Mouse (Mus musculus): ENCODE data around the gene Tmem45a.
"Not testable (repeated sequence)": the region's sequence is repeated elsewhere in the genome, so short reads cannot be mapped to it uniquely, and the experiment has no call there.

Tmem45a gene

GRCm38 (mm10) chr16:56885824-56886615 lies at the start of gene Tmem45a:
TSS of gene Tmem45a (minus strand) at chr16:56886166.
- DNase-seq (ENCODE audit: low spot score), result peak; percentile 91

GRCm38 (mm10) chr16:56928023-56928422 lies 42.1 kb upstream of the Tmem45a start, which contains the start of gene Lnp1:
TSS of gene Lnp1 (minus strand) at chr16:56928061.
- no peak for DNase-seq (ENCODE audit: low spot score)

- DNase-seq (ENCODE audit: low spot score), result no peak
These were observed 34.2 kb upstream of the Tmem45a start for GRCm38 (mm10) chr16:56920102-56920657.

- no peak for DNase-seq (ENCODE audit: low spot score)
These were observed 31.3 kb upstream of the Tmem45a start for GRCm38 (mm10) chr16:56917230-56917629.

DNA sequence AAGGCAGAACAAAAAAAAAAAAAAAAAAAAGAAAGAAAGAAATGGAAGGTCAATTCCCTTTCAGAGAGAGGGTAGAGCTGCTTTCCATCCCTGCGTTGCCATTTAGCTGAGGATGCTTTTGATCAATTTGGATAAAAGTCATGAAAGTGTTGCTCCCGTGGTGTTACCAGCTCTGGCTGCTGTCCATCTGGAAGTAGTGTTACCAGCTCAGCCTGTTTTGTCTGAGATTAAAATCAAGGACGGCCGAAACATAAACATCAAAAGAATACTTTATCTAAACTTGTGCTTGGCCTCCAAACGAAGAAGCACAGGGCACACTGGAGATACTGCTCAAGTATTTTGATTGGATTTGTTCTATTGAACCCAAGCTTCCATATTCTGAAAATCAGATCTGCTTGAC lies 23.0 kb upstream of the Tmem45a start:
- no peak for DNase-seq (ENCODE audit: low spot score)

DNA sequence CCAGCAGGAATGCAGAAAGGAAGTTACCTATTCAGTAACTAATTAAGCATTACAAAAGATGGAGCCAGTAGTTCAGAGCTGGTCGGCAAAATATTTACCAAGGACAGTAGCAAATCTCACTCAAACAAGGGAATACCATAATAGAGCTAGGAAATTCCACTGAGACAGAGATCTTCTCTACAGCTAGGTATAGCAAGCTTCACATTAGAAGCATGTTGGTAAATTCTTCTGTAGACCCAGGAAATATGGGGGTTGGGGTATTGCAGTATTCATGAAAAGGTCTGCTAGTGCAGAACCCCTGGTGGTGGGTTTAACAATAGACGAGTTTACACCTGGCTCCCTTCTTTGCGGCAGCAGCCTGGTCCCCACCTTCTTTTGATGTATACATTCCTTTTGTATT lies 16.2 kb upstream of the Tmem45a start:
- DNase-seq (ENCODE audit: low spot score), result not testable (repeated sequence)

DNA sequence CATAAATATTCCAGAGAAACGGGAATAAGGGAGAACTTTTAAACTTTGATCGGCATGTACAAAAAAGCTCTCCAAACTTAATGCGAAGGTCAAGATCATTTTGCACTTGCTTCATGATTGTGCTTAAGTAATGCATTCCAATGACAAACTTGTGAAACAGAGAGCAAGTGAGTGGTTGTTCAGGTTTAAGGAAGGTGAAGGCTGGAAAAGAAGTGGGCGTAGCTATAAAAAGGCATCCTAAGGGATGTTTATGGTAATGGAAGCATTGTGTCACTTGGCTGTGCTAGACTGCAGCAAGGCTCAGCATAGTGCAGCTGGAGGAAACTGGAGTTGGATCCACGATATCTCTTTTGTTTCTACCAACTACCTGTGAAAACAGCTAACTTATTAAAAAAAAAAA lies 5.6 kb upstream of the Tmem45a start:
- no peak for DNase-seq (ENCODE audit: low spot score)

DNA sequence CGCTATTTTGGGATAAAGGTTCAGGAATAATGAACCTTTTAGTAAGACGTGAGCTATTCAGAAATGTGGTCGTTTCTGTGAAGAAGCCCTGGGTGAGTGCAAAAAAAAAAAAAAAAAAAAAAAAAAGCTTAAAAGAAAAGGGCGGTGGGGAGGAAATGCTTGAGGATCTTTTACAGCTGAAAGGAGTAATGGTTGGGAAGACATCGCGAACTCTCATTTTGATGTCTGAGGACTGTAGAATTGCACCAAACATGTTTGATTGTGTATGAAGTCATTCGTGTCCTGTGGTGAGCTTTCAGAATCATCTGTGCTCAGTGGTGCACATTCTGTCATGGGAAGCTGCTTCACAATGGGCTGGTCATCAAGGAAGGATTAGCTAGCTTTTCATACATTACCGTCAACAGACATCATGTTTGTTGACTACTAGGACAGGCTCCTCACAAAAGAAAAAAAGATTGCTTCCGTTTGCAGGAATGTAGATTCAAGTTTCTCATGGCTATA lies 700 bp upstream of the Tmem45a start:
- DNase-seq (ENCODE audit: low spot score), result no peak

DNA sequence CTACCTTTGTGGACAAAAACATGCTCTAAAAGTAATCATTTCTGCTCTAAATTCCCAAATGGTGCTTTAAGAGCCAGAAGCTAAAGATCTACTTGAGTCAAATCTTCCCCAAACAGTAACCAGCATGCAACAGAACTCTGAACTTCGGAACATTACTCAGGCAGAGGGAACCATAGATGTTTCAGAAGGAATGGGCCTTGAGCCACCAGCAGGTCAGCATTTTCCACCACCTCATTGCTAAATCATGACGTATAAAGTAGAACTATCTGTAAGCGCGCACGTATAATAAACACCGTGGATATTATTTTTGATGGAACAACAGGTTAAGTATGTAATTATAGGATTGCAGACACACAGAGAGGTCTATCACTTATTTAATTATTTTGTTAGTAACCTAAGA lies 1.2 kb downstream of the Tmem45a start:
- no peak for DNase-seq (ENCODE audit: low spot score)

GRCm38 (mm10) chr16:56873410-56873809 lies 12.6 kb downstream of the Tmem45a start:
- no peak for DNase-seq (ENCODE audit: low spot score)

DNA sequence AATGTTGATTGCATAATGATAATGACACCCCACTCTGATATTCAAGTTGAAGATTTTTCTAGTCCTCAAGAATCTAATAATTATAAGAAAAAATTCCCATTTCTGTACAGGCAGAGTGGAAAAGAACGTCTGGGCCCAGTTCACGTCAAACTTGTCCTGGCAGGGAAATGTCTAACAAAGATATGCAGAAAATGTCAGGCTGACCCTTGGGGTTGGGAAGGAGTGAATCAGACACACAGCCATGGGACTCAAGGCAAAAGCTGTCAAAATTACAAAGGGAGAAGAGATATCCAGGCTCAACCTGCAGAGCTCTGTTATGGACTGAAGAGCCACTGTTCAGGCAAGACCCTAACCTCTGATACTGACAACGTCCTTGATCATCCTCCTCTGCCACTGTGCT lies 15.5 kb downstream of the Tmem45a start:
- DNase-seq (ENCODE audit: low spot score), result no peak

GRCm38 (mm10) chr16:56868361-56868760 lies 17.6 kb downstream of the Tmem45a start:
- no peak for DNase-seq (ENCODE audit: low spot score)

DNA sequence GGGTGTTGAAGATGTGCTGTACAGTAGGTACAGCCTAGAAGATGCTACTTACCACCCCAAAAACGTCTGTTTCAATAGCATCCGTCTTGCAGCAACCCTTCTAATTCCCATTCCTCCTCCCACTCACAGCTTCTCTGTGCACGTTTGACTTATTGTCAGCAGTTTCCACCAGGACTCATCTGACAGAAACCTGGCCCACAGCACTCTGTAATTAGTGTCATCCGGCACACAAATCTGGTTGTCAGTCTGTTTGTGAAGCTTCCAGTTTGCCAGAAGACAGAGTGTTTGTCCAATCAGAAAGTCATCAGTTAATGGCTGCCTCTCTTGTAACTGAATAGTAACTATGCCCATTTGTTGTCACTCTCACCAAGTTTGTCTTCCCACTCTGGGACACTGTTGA lies 18.4 kb downstream of the Tmem45a start:
- no peak for DNase-seq (ENCODE audit: low spot score)

GRCm38 (mm10) chr16:56852841-56853587 lies 33.0 kb downstream of the Tmem45a start:
- no peak for DNase-seq (ENCODE audit: low spot score)

GRCm38 (mm10) chr16:56842988-56843387 lies 43.0 kb downstream of the Tmem45a start:
- DNase-seq (ENCODE audit: low spot score), result no peak

DNA sequence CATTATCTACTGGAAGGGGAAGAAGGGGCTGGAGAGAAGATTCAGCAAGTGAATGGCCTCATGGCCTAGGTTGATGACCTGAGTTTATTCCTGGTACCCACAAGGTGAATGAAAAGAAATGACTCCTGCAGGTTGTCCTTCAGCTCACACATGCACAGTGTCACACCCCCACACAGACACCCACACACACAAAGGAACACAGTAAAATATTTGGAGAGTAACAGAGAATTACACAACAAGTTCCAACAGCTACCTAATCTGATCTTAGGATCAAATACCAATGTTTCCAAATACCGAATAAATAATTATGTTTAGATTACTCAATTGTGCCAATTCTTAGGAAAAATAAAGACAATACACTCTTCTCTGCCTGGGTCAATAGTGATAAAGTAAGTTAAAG lies 52.7 kb downstream of the Tmem45a start:
- no peak for DNase-seq (ENCODE audit: low spot score)

- DNase-seq (ENCODE audit: low spot score), result no peak
These were observed 54.0 kb downstream of the Tmem45a start for GRCm38 (mm10) chr16:56831986-56832385.

GRCm38 (mm10) chr16:56801370-56802109 lies 84.4 kb downstream of the Tmem45a start:
- DNase-seq (ENCODE audit: low spot score), result no peak

DNA sequence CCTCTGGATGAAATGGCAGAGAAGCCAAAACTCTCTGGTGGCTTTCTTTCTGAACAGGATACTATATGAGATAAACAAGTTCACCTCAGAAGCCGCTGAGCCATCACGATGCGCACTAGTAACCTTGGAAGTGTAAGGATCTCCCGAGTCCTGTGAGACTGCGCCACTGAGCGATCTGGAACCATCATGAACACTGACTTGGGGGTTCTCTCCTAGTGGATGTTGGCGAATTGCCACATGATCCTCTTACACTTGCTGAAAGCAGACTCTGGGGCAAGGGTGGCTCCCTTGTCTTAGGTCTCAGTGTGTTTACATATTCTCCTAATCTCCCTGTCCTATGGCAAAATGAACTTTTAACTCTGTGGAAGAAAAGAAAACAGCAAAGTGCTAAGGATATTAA lies 85.0 kb downstream of the Tmem45a start:
- no peak for DNase-seq (ENCODE audit: low spot score)

GRCm38 (mm10) chr16:56800469-56800868 lies 85.5 kb downstream of the Tmem45a start:
- DNase-seq (ENCODE audit: low spot score), result no peak

DNA sequence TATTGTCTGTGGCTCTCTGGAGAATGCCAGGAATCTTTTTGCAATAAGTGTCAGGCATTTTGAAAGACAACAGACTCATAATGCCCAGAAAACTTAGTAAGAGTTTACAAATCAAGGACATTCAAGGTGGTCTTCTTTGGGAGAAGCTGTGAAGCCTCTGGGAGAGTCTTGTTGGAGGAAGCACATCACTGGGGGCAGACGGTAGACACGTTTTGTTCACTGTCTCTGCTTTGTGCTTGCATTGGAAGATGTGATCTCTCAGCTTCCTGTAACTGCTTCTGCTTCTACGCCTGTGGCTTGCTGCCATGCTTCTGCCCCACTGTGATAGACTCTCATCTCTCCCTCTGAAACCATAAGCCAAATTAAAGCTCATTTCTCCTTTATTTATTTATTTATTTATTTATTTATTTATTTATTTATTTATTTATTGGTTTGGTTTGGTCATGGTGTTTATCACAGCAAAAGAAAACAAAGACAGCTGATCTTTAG lies 86.4 kb downstream of the Tmem45a start:
- no peak for DNase-seq (ENCODE audit: low spot score)

- no peak for DNase-seq (ENCODE audit: low spot score)
These were observed 87.1 kb downstream of the Tmem45a start for GRCm38 (mm10) chr16:56798873-56799272.
